Mouse (Mus musculus) limb, embryonic 13.5 days (tissue): ENCODE measurements at regions not wholly inside any gene's neighbourhood (a gene's known extent, or its start where the extent isn't known, plus 50 kb on each side); places are given as distances from the start of the nearest gene placed in this dataset.

ENCODE experiments used
- ATAC-seq: fragments of 200-750 bp; cut with Nextera tagmentation; 2 replicates; pipeline ENCODE4 v1.8.0; 2017; ENCODE audit warnings: low read depth, moderate number of reproducible peaks, moderate TSS enrichment; ENCODE audit not compliant: low FRiP score
- H3K27ac ChIP-seq: fragments of 300-500 bp; sonication (generic); 2 replicates; pipeline ENCODE4 v1.5.1; 2015; ENCODE audit warnings: inconsistent platforms, mild to moderate bottlenecking, moderate library complexity
- H3K27me3 ChIP-seq: fragments of 300-500 bp; sonication (generic); 2 replicates; pipeline ENCODE4 v1.6.1; 2015; ENCODE audit warnings: mild to moderate bottlenecking, inconsistent platforms
- H3K36me3 ChIP-seq: fragments of 300-500 bp; sonication (generic); 2 replicates; pipeline ENCODE4 v1.6.1; 2015; ENCODE audit warnings: inconsistent platforms, mild to moderate bottlenecking, moderate library complexity
- H3K4me1 ChIP-seq: fragments of 300-500 bp; sonication (generic); 2 replicates; pipeline ENCODE4 v1.6.1; 2015; ENCODE audit warnings: inconsistent platforms
- H3K4me2 ChIP-seq: fragments of 300-500 bp; sonication (generic); replicated peaks from 2 replicates; pipeline ENCODE4 v1.6.1; 2015; ENCODE audit warnings: inconsistent platforms, mild to moderate bottlenecking, moderate library complexity
- H3K4me3 ChIP-seq: fragments of 300-500 bp; sonication (generic); 2 replicates; pipeline ENCODE4 v1.5.1; 2015; ENCODE audit warnings: moderate library complexity, mild to moderate bottlenecking, inconsistent platforms
- H3K9ac ChIP-seq: fragments of 300-500 bp; sonication (generic); 2 replicates; pipeline ENCODE4 v1.6.1; 2015; ENCODE audit warnings: mild to moderate bottlenecking, inconsistent platforms
- H3K9me3 ChIP-seq: fragments of 300-500 bp; sonication (generic); 2 replicates; pipeline ENCODE4 v1.6.1; 2016; ENCODE audit warnings: inconsistent platforms
- WGBS: fragments of 180-500 bp; shearing (Covaris S2); methylation state at CpG from one replicate; pipeline ENCODE4 v1.1.7; 2015; 5-methylcytosine and 5-hydroxymethylcytosine counted together

GRCm38 (mm10) chr10:66871673-66872072 lies 224.3 kb upstream of the Jmjd1c start:
- no peaks in the 10 kb centered on the region for H3K4me1 ChIP-seq
- no peaks in the 10 kb centered on the region for H3K36me3 ChIP-seq
- no peak for ATAC-seq
- 64% methylated on average over 1 of the region's 1 CpGs for WGBS
- no peak overlapping the region for H3K9ac ChIP-seq
- no peaks in the 10 kb centered on the region for H3K9me3 ChIP-seq
- no peaks in the 10 kb centered on the region for H3K27me3 ChIP-seq
- H3K4me3 ChIP-seq, result no peak overlapping the region
- H3K4me2 ChIP-seq, result no peak overlapping the region
- no peak overlapping the region for H3K27ac ChIP-seq

GRCm38 (mm10) chr10:66873468-66873867 lies 222.5 kb upstream of the Jmjd1c start:
- 82% methylated on average over 4 of the region's 4 CpGs for WGBS
- Histone ChIP-seq H3K4me2 (no peak overlapping the region), H3K9me3 (no peaks in the 10 kb centered on the region), H3K36me3 (no peaks in the 10 kb centered on the region), H3K9ac (no peak overlapping the region), H3K4me1 (no peaks in the 10 kb centered on the region), H3K27me3 (no peaks in the 10 kb centered on the region), H3K4me3 (no peak overlapping the region), H3K27ac (no peak overlapping the region)
- ATAC-seq, result no peak

GRCm38 (mm10) chr10:66879071-66879470 lies 216.9 kb upstream of the Jmjd1c start:
- ATAC-seq, result no peak

DNA sequence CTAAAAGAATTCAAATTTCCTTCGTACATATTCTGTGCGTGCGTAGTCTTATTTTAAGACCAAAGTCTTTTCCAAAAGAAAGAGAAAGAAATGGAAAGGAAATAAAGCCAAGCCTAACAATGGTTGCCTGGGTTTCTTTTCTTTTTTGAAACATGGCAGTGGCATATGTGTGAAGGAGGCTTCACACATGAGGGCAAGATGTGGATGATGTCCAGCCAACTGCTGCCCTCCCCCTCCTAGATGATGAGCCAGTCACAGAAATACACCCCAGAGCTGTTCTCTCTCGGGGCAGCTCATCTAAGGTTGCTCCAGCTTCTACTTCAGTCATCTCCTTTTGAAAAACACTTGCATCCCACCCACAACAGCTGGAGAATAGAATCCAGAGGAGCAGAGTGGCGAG lies 213.1 kb upstream of the Jmjd1c start:
- H3K4me3 ChIP-seq, result no peak overlapping the region
- H3K9me3 ChIP-seq, result no peaks in the 10 kb centered on the region
- no peak for ATAC-seq
- H3K9ac ChIP-seq, result no peak overlapping the region
- H3K27me3 ChIP-seq, result no peaks in the 10 kb centered on the region
- no peak overlapping the region for H3K4me2 ChIP-seq
- 85% methylated on average over 5 of the region's 5 CpGs for WGBS
- H3K36me3 ChIP-seq, result no peaks in the 10 kb centered on the region
- H3K4me1 ChIP-seq, result peaks cover 7% of the 10 kb centered on the region; the same call in 1 of the 2 replicates
- no peak overlapping the region for H3K27ac ChIP-seq

More at GRCm38 (mm10) chr10:66879071-66879470, 216.9 kb upstream of the Jmjd1c start:
- 65% methylated on average over 8 of the region's 8 CpGs for WGBS
- no peaks in the 10 kb centered on the region for H3K27me3 ChIP-seq
- H3K4me3 ChIP-seq, result no peak overlapping the region
- no peaks in the 10 kb centered on the region for H3K36me3 ChIP-seq
- no peak overlapping the region for H3K9ac ChIP-seq
- H3K4me1 ChIP-seq, result peaks cover 7% of the 10 kb centered on the region; the same call in 1 of the 2 replicates
- no peak overlapping the region for H3K4me2 ChIP-seq
- no peak overlapping the region for H3K27ac ChIP-seq
- H3K9me3 ChIP-seq, result no peaks in the 10 kb centered on the region

GRCm38 (mm10) chr10:66885575-66885974 lies 210.3 kb upstream of the Jmjd1c start:
- Histone ChIP-seq H3K4me2 (no peak overlapping the region), H3K9ac (no peak overlapping the region), H3K9me3 (no peaks in the 10 kb centered on the region), H3K27me3 (no peaks in the 10 kb centered on the region), H3K36me3 (no peaks in the 10 kb centered on the region), H3K27ac (no peak overlapping the region), H3K4me1 (0 out of 2 replicates have a peak, but pooled peaks cover 3% of the 10 kb centered on the region), H3K4me3 (no peak overlapping the region)
- 80% methylated on average over 5 of the region's 5 CpGs for WGBS
- no peak for ATAC-seq

DNA sequence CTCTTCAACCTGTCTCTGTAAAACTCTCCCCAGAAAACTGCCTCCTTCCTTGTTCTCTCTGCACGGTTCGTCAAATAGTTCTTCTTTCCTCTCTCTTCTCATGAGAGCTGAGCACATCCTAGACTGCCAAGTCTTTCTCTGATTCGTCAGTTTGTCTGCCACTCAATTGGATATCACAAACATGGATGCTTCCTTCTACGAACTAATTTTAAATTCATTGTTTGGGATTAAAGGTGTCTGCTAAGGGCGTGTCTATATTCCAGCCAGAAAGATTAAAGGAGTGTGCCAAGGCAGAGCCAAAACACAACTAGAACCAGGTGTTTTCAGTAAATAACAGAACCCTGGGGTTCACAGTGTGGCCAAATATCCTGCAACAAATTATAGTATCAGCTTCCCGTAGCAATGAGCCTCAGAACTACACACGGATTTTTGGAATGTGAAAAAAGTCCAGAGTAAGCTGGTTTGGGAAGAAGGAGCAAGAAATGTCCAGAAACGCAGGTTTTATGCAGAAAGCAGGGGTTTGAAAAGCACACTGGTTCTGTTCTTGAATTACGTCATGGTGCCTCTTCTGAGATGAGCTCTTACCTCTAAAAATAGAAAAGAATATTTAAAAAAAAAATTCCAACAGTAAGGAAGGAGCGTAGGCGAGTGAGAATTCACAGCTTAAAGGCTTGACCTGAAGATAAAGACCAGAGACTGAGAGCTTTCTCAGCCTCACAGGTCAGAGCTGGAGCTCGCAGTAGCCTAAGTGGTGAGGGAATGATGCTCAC lies 206.0 kb upstream of the Jmjd1c start:
- no peaks in the 10 kb centered on the region for H3K36me3 ChIP-seq
- H3K9me3 ChIP-seq, result no peaks in the 10 kb centered on the region
- no peaks in the 10 kb centered on the region for H3K27me3 ChIP-seq
- no peak overlapping the region for H3K9ac ChIP-seq
- H3K27ac ChIP-seq, result no peak overlapping the region; the same call in 1 of the 2 replicates
- no peak overlapping the region for H3K4me2 ChIP-seq
- H3K4me1 ChIP-seq, result 0 out of 2 replicates have a peak, but pooled peaks cover 3% of the 10 kb centered on the region
- no peak overlapping the region for H3K4me3 ChIP-seq
- WGBS, result 53% methylated on average over 12 of the region's 12 CpGs
- peak; percentile 28; the same call in 1 of the 2 replicates for ATAC-seq

DNA sequence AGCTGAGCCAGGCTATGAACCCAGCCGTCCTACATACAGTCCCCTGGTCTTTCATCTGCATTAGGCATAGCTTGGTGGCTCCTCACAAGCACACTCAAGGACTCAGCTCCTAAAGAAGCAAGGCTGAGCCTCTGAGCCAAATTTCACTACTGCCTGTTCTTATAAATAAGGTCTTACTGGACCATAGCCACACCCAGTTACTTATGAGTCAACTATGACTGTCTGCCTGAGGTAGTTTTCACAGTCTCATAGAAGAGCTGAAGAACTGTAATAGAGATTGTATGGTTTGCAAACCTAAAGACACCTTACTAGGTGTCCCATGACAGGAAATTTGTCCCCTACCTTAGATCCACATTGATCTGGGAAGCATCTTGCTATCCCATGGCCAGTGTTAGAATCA lies 204.1 kb upstream of the Jmjd1c start:
- Histone ChIP-seq H3K9ac (no peak overlapping the region), H3K9me3 (no peaks in the 10 kb centered on the region), H3K4me3 (no peak overlapping the region), H3K4me1 (peaks cover 4% of the 10 kb centered on the region; the same call in 1 of the 2 replicates), H3K27ac (no peak overlapping the region), H3K36me3 (no peaks in the 10 kb centered on the region), H3K4me2 (no peak overlapping the region), H3K27me3 (no peaks in the 10 kb centered on the region)
- WGBS, result 86% methylated on average over 1 of the region's 1 CpGs
- ATAC-seq, result no peak

- no peaks in the 10 kb centered on the region for H3K36me3 ChIP-seq
- WGBS, result 92% methylated on average over 14 of the region's 14 CpGs
- H3K27me3 ChIP-seq, result no peaks in the 10 kb centered on the region
- no peak overlapping the region for H3K4me2 ChIP-seq
- no peak for ATAC-seq
- no peaks in the 10 kb centered on the region for H3K9me3 ChIP-seq
- H3K27ac ChIP-seq, result no peak overlapping the region
- H3K4me1 ChIP-seq, result peaks cover 10% of the 10 kb centered on the region
- H3K4me3 ChIP-seq, result no peak overlapping the region
- no peak overlapping the region for H3K9ac ChIP-seq
These were observed 202.1 kb upstream of the Jmjd1c start for GRCm38 (mm10) chr10:66893836-66894235.

DNA sequence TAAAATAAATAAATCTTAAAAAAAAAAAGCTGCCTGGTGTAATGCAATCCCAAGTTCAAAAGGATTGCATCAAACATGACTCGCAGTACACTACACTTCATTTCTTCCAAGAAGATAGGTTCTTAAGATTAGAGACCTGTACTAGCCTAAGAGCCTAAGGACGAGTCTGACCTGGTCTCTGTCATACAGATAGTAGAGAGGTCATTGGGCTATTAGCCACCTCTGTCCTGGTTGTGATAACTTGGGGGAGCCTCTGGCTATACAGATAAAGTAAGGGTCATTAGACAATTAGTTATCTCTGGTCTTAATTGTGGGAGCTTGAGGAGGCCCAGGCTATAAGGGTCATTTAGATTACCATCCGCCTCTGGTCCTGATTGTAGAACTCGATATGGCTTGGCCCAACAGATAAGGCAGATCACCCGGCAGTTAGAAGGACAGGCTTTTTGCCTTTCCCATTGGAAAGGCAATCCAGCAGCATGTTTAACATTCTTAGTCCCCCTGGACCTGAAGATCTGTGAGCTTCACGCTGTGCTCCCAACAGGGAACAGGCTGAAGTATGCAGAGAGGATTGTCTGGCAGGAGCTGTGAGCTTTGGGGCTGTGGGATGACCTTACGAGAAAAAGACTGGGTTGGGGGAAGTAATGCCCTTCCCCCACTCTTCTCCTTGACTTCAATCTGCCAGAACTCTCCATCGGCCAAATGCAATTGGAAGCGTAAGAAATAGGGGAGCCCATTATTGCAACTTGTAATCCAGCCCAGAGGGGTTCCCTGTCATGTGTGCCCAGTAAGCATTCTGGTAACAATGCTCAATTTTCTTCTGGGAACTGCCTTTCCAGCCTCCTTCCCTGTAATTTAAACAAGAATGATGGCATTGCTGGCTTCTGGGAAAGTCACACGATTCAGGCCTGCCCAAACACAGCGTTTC lies 199.0 kb upstream of the Jmjd1c start:
- 28% methylated on average over 11 of the region's 11 CpGs for WGBS
- Histone ChIP-seq H3K27me3 (no peaks in the 10 kb centered on the region; the same call in 1 of the 2 replicates), H3K4me2 (no peak overlapping the region), H3K9me3 (no peaks in the 10 kb centered on the region), H3K4me3 (no peak overlapping the region), H3K4me1 (peaks cover 19% of the 10 kb centered on the region), H3K27ac (no peak overlapping the region), H3K9ac (no peak overlapping the region), H3K36me3 (no peaks in the 10 kb centered on the region)
- no peak for ATAC-seq

- Histone ChIP-seq H3K27me3 (no peaks in the 10 kb centered on the region; the same call in 1 of the 2 replicates), H3K9ac (no peak overlapping the region), H3K9me3 (no peaks in the 10 kb centered on the region), H3K4me3 (no peak overlapping the region), H3K36me3 (no peaks in the 10 kb centered on the region), H3K4me1 (peaks cover 21% of the 10 kb centered on the region), H3K4me2 (no peak overlapping the region), H3K27ac (no peak overlapping the region)
- no peak for ATAC-seq
- 91% methylated on average over 5 of the region's 5 CpGs for WGBS
These were observed 196.2 kb upstream of the Jmjd1c start for GRCm38 (mm10) chr10:66899724-66900123.

DNA sequence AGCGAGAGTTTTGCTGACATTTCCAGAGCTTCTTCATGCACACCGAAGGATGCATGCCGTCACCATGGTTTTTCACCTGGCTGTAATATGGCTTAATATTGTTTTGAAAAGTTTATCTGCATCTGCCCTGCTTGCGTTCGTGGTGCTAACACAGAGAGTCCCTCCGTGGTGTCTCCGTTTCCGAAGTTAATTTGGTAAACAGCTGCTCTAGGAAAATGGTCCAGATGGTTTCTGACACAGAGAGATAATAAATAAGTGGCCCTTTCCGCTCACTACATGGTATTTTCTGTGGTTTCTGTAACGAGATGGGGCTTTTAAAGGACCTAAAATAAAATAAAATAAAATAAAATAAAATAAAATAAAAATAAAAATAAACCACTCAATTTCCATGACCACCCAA lies 195.1 kb upstream of the Jmjd1c start:
- H3K4me2 ChIP-seq, result no peak overlapping the region
- peaks cover 21% of the 10 kb centered on the region for H3K4me1 ChIP-seq
- no peaks in the 10 kb centered on the region for H3K9me3 ChIP-seq
- H3K36me3 ChIP-seq, result no peaks in the 10 kb centered on the region
- no peak for ATAC-seq
- no peak overlapping the region for H3K27ac ChIP-seq
- H3K9ac ChIP-seq, result no peak overlapping the region
- no peaks in the 10 kb centered on the region; the same call in 1 of the 2 replicates for H3K27me3 ChIP-seq
- 33% methylated on average over 10 of the region's 10 CpGs for WGBS
- no peak overlapping the region for H3K4me3 ChIP-seq

GRCm38 (mm10) chr10:66901873-66902272 lies 194.1 kb upstream of the Jmjd1c start:
- WGBS, result 6% methylated on average over 9 of the region's 9 CpGs
- H3K4me2 ChIP-seq, result peak overlapping the region; percentile 61
- H3K9ac ChIP-seq, result peak overlapping the region; percentile 55
- no peaks in the 10 kb centered on the region; the same call in 1 of the 2 replicates for H3K27me3 ChIP-seq
- 0 out of 2 replicates have a peak, but pooled peaks have one; percentile 18 for ATAC-seq
- peaks cover 20% of the 10 kb centered on the region for H3K4me1 ChIP-seq
- no peaks in the 10 kb centered on the region for H3K36me3 ChIP-seq
- no peak overlapping the region for H3K27ac ChIP-seq
- no peaks in the 10 kb centered on the region for H3K9me3 ChIP-seq
- peak overlapping the region; percentile 25 for H3K4me3 ChIP-seq
